Mouse (Mus musculus) heart, embryonic 10.5 days (tissue): ENCODE measurements around the gene Ryr1. TPM values are rescaled to one million over a fixed set of nuclear protein-coding genes. Genes with fewer than 3 reads are reported as not detected.

Source experiments
- DNase-seq: peaks from one replicate; pipeline ENCODE4 v3.0.0-alpha.2; 2017; ENCODE audit warnings: low spot score
- H3K27ac ChIP-seq: fragments of 300-500 bp; sonication (generic); 2 replicates; pipeline ENCODE4 v1.5.1; 2016; ENCODE audit warnings: mild to moderate bottlenecking
- H3K27me3 ChIP-seq: fragments of 300-500 bp; sonication (generic); 2 replicates; pipeline ENCODE4 v1.6.1; 2016; ENCODE audit warnings: mild to moderate bottlenecking; ENCODE audit not compliant: poor library complexity, insufficient read depth, severe bottlenecking
- H3K36me3 ChIP-seq: fragments of 300-500 bp; sonication (generic); 2 replicates; pipeline ENCODE4 v1.6.1; 2016; ENCODE audit warnings: mild to moderate bottlenecking, moderate library complexity
- H3K4me1 ChIP-seq: fragments of 300-500 bp; sonication (generic); 2 replicates; pipeline ENCODE4 v1.6.1; 2016; ENCODE audit warnings: mild to moderate bottlenecking
- H3K4me3 ChIP-seq: fragments of 300-500 bp; sonication (generic); 2 replicates; pipeline ENCODE4 v1.5.1; 2016; ENCODE audit warnings: mild to moderate bottlenecking, moderate library complexity
- H3K9me3 ChIP-seq: fragments of 300-500 bp; sonication (generic); 2 replicates; pipeline ENCODE4 v1.6.1; 2016; ENCODE audit warnings: mild to moderate bottlenecking, moderate library complexity
- WGBS: fragments of 180-500 bp; shearing (Covaris S2); methylation state at CpG from one replicate; pipeline ENCODE4 v1.1.7; 2016; 5-methylcytosine and 5-hydroxymethylcytosine counted together
- polyA plus RNA-seq: library from polyadenylated mRNA; unstranded; fragments of >200 nt; fragmentation: Nextera tagmentation; extraction: Ambion mirVana; gene quantifications from 2 replicates; pipeline ENCODE4 v1.2.1, GENCODE M21; 2016

The Ryr1 gene
- polyA plus RNA-seq, 1 experiment from 2014 or later = 0.73 TPM

GRCm38 (mm10) chr7:29134693-29135386, 9.9 kb upstream of the Ryr1 start, which contains the start of gene Rasgrp4:
Gene Rasgrp4 (plus strand): TSS chr7:29134851.
- Histone ChIP-seq H3K36me3 (no peaks in the 10 kb centered on the region), H3K27me3 (peaks cover 27% of the 10 kb centered on the region), H3K4me3 (peak within 1 kb of the TSS; percentile 51), H3K9me3 (no peaks in the 10 kb centered on the region), H3K4me1 (peaks cover 13% of the 10 kb centered on the region; the same call in 1 of the 2 replicates), H3K27ac (peak within 1 kb of the TSS; percentile 52)
- 2% methylated on average over 13 of the region's 20 CpGs for WGBS
- no peak for DNase-seq

- 5% methylated on average over 4 of the region's 4 CpGs for WGBS
- Histone ChIP-seq H3K36me3 (no peaks in the 10 kb centered on the region), H3K27ac (0 out of 2 replicates have a peak overlapping the region, but pooled peaks have one; percentile 52), H3K4me1 (peaks cover 13% of the 10 kb centered on the region; the same call in 1 of the 2 replicates), H3K4me3 (peak overlapping the region; percentile 51), H3K27me3 (peaks cover 27% of the 10 kb centered on the region), H3K9me3 (no peaks in the 10 kb centered on the region)
- no peak for DNase-seq
These were observed 9.3 kb upstream of the Ryr1 start for GRCm38 (mm10) chr7:29134230-29134629.

GRCm38 (mm10) chr7:29128725-29129124, 3.7 kb upstream of the Ryr1 start:
- Histone ChIP-seq H3K27ac (no peak overlapping the region), H3K36me3 (no peaks in the 10 kb centered on the region), H3K4me1 (peaks cover 14% of the 10 kb centered on the region), H3K4me3 (no peak overlapping the region), H3K9me3 (no peaks in the 10 kb centered on the region), H3K27me3 (peaks cover 16% of the 10 kb centered on the region)
- WGBS = 57% methylated on average over 2 of the region's 2 CpGs
- no peak for DNase-seq

- peaks cover 17% of the 10 kb centered on the region for H3K4me1 ChIP-seq
- H3K27ac ChIP-seq = no peak overlapping the region
- DNase-seq = no peak
- WGBS = 25% methylated on average over 7 of the region's 7 CpGs
- H3K36me3 ChIP-seq = no peaks in the 10 kb centered on the region
- no peaks in the 10 kb centered on the region for H3K9me3 ChIP-seq
- peaks cover 17% of the 10 kb centered on the region for H3K27me3 ChIP-seq
- no peak overlapping the region for H3K4me3 ChIP-seq
These were observed 1.4 kb upstream of the Ryr1 start for GRCm38 (mm10) chr7:29126173-29126915.

GRCm38 (mm10) chr7:29123531-29124358, 1.2 kb downstream of the Ryr1 start:
- DNase-seq = no peak
- Histone ChIP-seq H3K9me3 (no peaks in the 10 kb centered on the region), H3K4me1 (peaks cover 17% of the 10 kb centered on the region), H3K4me3 (peak overlapping the region; percentile 54), H3K27ac (no peak overlapping the region), H3K36me3 (no peaks in the 10 kb centered on the region), H3K27me3 (peaks cover 27% of the 10 kb centered on the region)
- 53% methylated on average over 5 of the region's 5 CpGs for WGBS

- 88% methylated on average over 9 of the region's 9 CpGs for WGBS
- no peaks in the 10 kb centered on the region for H3K9me3 ChIP-seq
- peaks cover 35% of the 10 kb centered on the region for H3K27me3 ChIP-seq
- H3K27ac ChIP-seq = no peak overlapping the region
- no peak for DNase-seq
- no peaks in the 10 kb centered on the region for H3K36me3 ChIP-seq
- H3K4me3 ChIP-seq = no peak overlapping the region
- H3K4me1 ChIP-seq = peaks cover 17% of the 10 kb centered on the region
These were observed 2.2 kb downstream of the Ryr1 start for GRCm38 (mm10) chr7:29122821-29123220.

- no peak for DNase-seq
- 73% methylated on average over 1 of the region's 1 CpGs for WGBS
- Histone ChIP-seq H3K9me3 (no peaks in the 10 kb centered on the region), H3K4me3 (no peak overlapping the region), H3K27ac (no peak overlapping the region), H3K36me3 (no peaks in the 10 kb centered on the region), H3K27me3 (peaks cover 38% of the 10 kb centered on the region), H3K4me1 (peaks cover 11% of the 10 kb centered on the region)
These were observed 5.5 kb downstream of the Ryr1 start for GRCm38 (mm10) chr7:29119526-29119925.

GRCm38 (mm10) chr7:29118142-29118851, 6.7 kb downstream of the Ryr1 start:
- WGBS = 10% methylated on average over 18 of the region's 18 CpGs
- Histone ChIP-seq H3K36me3 (no peaks in the 10 kb centered on the region), H3K27me3 (peaks cover 29% of the 10 kb centered on the region; the same call in 1 of the 2 replicates), H3K9me3 (no peaks in the 10 kb centered on the region), H3K4me3 (no peak overlapping the region), H3K4me1 (no peaks in the 10 kb centered on the region), H3K27ac (no peak overlapping the region)
- DNase-seq = no peak

- peak overlapping the region; percentile 59; the same call in 1 of the 2 replicates for H3K27ac ChIP-seq
These were observed 15.7 kb downstream of the Ryr1 start for GRCm38 (mm10) chr7:29108992-29109955.

GRCm38 (mm10) chr7:29101286-29102017, 23.5 kb downstream of the Ryr1 start:
- H3K4me1 ChIP-seq = peaks cover 5% of the 10 kb centered on the region
- H3K9me3 ChIP-seq = no peaks in the 10 kb centered on the region
- no peaks in the 10 kb centered on the region for H3K36me3 ChIP-seq
- no peak overlapping the region for H3K27ac ChIP-seq
- peaks cover 5% of the 10 kb centered on the region; the same call in 1 of the 2 replicates for H3K27me3 ChIP-seq
- H3K4me3 ChIP-seq = no peak overlapping the region
- WGBS = 86% methylated on average over 12 of the region's 12 CpGs
- DNase-seq = no peak

More at GRCm38 (mm10) chr7:29108992-29109955, 15.7 kb downstream of the Ryr1 start:
- H3K27me3 ChIP-seq = peaks cover 31% of the 10 kb centered on the region
- H3K9me3 ChIP-seq = no peaks in the 10 kb centered on the region
- no peaks in the 10 kb centered on the region for H3K36me3 ChIP-seq
- WGBS = 26% methylated on average over 38 of the region's 38 CpGs
- peaks cover 10% of the 10 kb centered on the region for H3K4me1 ChIP-seq
- H3K4me3 ChIP-seq = peak overlapping the region; percentile 50
- DNase-seq = no peak

- H3K36me3 ChIP-seq = no peaks in the 10 kb centered on the region
- no peaks in the 10 kb centered on the region for H3K9me3 ChIP-seq
- H3K27me3 ChIP-seq = peaks cover 11% of the 10 kb centered on the region; the same call in 1 of the 2 replicates
- H3K4me3 ChIP-seq = no peak overlapping the region
- 81% methylated on average over 16 of the region's 16 CpGs for WGBS
- no peak overlapping the region for H3K27ac ChIP-seq
- DNase-seq = no peak
- H3K4me1 ChIP-seq = peaks cover 5% of the 10 kb centered on the region
These were observed 27.8 kb downstream of the Ryr1 start for GRCm38 (mm10) chr7:29097131-29097530.
